Mouse (Mus musculus) urinary bladder, postnatal 14 days (tissue): Measurements from ENCODE around the gene Unc13c.

Source experiments
- DNase-seq: peaks from one replicate; pipeline ENCODE4 v3.0.0; 2021; ENCODE audit warnings: low spot score

The Unc13c gene

GRCm38 (mm10) chr9:73638119-73638518 is 330.6 kb downstream of the Unc13c start:
- no peak for DNase-seq

GRCm38 (mm10) chr9:73625171-73625570 is 343.6 kb downstream of the Unc13c start:
- DNase-seq, result no peak

- no peak for DNase-seq
Observed at GRCm38 (mm10) chr9:73612896-73613295, 355.9 kb downstream of the Unc13c start.

DNA sequence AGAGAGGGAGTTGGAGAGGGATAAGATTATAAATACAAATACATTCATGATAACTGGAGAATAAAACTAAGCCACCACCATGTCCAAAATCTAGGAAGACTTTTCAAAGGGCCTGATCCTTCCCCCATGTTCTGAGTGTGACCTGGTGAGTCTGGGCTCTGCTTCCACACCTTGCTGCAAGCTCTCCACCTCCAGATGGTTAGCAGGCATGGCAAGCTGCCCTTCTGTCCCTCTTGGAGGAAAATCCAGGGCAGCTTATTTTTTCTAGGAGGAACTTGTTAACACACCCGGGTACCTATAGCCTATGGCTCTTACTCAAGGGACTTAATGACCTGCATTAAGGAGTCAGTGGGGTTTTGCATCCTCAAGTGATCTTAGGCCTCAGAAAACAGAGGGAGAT is 364.8 kb downstream of the Unc13c start:
- DNase-seq, result no peak

DNA sequence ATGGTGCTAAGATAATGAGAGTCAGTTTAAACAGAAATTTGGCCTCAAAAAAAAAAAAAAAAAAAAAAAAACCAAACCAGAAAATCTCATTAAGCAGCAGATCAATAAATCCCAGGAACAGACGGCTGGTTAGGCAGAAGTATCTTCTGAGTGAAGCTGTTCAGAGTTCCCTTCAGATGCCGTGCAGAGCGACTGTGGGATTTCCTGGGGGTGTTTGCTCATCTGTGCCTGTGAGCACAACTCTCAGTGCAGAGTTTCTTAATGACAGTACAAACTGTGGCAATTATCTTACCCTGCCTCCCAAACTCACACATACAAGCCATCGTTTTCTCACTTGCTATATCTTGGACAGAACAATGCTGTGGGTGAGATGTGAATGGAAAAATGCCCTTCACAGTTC is 403.2 kb downstream of the Unc13c start:
- DNase-seq, result no peak

GRCm38 (mm10) chr9:73560037-73560436 is 408.7 kb downstream of the Unc13c start:
- DNase-seq, result peak; percentile 21

- DNase-seq, result peak; percentile 28
Observed at GRCm38 (mm10) chr9:73557805-73558204, 411.0 kb downstream of the Unc13c start.

GRCm38 (mm10) chr9:73555354-73555753 is 413.4 kb downstream of the Unc13c start:
- no peak for DNase-seq

GRCm38 (mm10) chr9:73472568-73472967 is 496.2 kb downstream of the Unc13c start:
- no peak for DNase-seq

DNA sequence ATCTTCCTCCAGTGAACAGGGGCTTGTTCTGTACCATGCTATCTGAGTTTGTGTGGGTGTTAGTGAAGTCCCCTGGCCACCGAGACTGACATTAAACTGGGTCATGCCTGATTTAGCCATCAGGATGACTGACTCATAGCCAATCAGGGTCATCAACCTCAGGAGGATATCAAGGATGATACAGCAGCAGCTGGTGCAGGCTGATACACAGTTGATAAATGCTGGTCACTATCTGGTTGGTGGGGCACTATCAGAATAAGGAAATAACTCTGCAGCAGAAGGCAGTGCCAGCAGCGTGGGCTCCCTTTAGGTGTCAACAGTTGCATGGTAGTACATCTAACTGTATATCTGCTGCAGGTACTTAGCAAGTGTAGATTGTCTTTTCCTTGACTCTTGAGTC is 506.7 kb downstream of the Unc13c start:
- DNase-seq, result no peak

DNA sequence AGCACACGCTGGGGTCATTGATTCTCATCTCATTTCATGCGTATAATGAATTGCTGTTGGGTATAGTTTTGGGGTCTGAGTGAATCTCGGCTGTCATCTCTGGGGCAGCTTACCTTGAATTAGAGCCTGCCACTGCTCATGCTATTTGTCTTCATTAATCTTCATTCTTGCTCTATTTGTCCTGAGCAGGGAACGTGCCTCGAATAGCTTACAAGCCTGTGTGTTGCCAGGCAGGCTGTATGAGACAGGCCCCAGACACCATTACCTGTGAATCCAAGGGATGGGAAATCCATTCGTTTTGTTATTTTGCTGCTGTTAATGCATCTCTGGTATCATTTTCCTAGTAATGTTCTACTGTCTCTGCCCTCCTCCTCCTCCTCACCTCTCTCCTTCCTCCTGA is 518.8 kb downstream of the Unc13c start:
- no peak for DNase-seq

- no peak for DNase-seq
Observed at GRCm38 (mm10) chr9:73449216-73449615, 519.5 kb downstream of the Unc13c start.

DNA sequence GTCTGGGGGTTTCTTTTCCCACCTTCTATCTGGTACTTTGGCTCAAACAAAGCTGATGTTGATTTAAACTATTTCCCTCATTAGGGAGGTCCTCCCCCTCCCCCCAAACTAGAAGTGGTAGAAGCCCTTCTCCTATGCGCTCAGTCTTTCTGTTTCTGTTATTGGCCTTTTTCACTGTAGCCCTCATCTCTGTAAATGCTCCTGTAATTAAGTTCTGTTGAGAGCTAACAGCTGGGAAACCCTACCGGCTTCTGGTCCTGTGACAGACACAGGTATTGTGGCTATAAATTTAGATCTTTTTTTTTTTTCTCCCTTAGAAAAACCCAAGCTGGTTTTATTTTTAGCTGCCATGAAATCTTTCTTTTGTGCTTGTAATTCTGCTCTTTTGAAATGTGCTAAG is 536.8 kb downstream of the Unc13c start:
- DNase-seq, result no peak
